Comparison of ENCODE assay signal across 18 mouse cellular contexts in the genomic region with DNA sequence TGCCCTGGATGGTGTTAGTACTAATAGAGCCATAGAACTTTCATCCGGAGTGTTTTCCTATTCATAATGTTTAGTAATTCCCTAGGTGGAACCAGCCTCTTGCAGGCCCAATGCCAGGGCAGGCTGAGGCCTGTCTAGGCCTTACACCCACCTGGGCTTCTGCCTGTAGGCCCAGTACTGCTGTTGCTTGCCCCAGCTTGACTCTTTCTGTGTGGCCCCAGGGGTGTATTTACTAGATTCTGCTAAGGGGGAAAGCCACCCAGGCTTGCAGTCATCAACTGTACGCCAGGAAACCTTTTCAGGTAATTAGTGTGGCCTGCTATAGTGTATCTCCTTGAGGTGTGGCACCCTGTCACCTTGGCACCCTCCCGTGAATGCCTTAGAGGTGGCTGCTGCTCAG.
A peak's percentile ranks its signal among the peaks of the same experiment; 100 is the strongest.
DNase-seq lines count a peak whose midpoint lies in the region; ATAC-seq and TF ChIP-seq lines count a peak whose summit lies in the region.
"Had no signal": no experiment of that assay in that cellular context is flagged by ENCODE, and none has a peak within 500 bp of the region (broad histone marks: within the 10 kb centered on the region; RNA-seq: fewer than 3 reads in every experiment).

No protein-coding gene starts in this region.

- no peak overlapping the region for H3K9ac ChIP-seq in embryonic facial prominence, embryonic 13.5 days
- no peak overlapping the region for H3K9ac ChIP-seq in embryonic facial prominence, embryonic 14.5 days (ENCODE audit: low read depth, low read length)
- no peak overlapping the region for H3K9ac ChIP-seq in stomach, postnatal 0 days (ENCODE audit: low read length)
- H3K9ac ChIP-seq: forebrain, embryonic 13.5 days; forebrain, postnatal 0 days; hindbrain, embryonic 12.5 days had no signal

- TF ChIP-seq CTCF in stomach, postnatal 0 days (IDR thresholded peaks at IDR 0.05; ENCODE audit: low read depth), result no peak

- TF ChIP-seq EP300 in stomach, postnatal 0 days (optimal IDR thresholded peaks at IDR 0.05), result peak; percentile 66

- H3K4me3 ChIP-seq in embryonic facial prominence, embryonic 13.5 days, result no peak overlapping the region
- no peak overlapping the region for H3K4me3 ChIP-seq in embryonic facial prominence, embryonic 10.5 days
- H3K4me3 ChIP-seq in embryonic facial prominence, embryonic 14.5 days (ENCODE audit: low read depth, low read length), result no peak overlapping the region
- H3K4me3 ChIP-seq in stomach, postnatal 0 days (ENCODE audit: low read depth, low read length), result no peak overlapping the region
- H3K4me3 ChIP-seq: forebrain, embryonic 13.5 days; hindbrain, embryonic 12.5 days had no signal

- H3K9me3 ChIP-seq in embryonic facial prominence, embryonic 13.5 days, result no peaks in the 10 kb centered on the region
- no peaks in the 10 kb centered on the region for H3K9me3 ChIP-seq in embryonic facial prominence, embryonic 10.5 days
- H3K9me3 ChIP-seq in embryonic facial prominence, embryonic 14.5 days (ENCODE audit: control insufficient read depth, low read length), result no peaks in the 10 kb centered on the region
- no peaks in the 10 kb centered on the region for H3K9me3 ChIP-seq in stomach, postnatal 0 days (ENCODE audit: control insufficient read depth, low read length)
- H3K9me3 ChIP-seq: forebrain, embryonic 13.5 days; hindbrain, embryonic 12.5 days had no signal

- no peak overlapping the region for H3K27ac ChIP-seq in embryonic facial prominence, embryonic 13.5 days
- no peak overlapping the region for H3K27ac ChIP-seq in embryonic facial prominence, embryonic 10.5 days (replicated peaks)
- H3K27ac ChIP-seq in embryonic facial prominence, embryonic 14.5 days (replicated peaks; ENCODE audit: low read depth, low read length), result no peak overlapping the region
- H3K27ac ChIP-seq in stomach, postnatal 0 days (replicated peaks), result no peak overlapping the region
- H3K27ac ChIP-seq: forebrain, embryonic 13.5 days; hindbrain, embryonic 12.5 days had no signal

- ATAC-seq in embryonic facial prominence, embryonic 13.5 days (ENCODE audit: insufficient number of reproducible peaks, insufficient read depth, low FRiP score, low TSS enrichment, low read depth), result peak; percentile 82
- ATAC-seq in embryonic facial prominence, embryonic 14.5 days (ENCODE audit: low read depth), result peak; percentile 85; the same call in 1 of the 2 replicates
- peak; percentile 38; the same call in 1 of the 2 replicates for ATAC-seq in stomach, postnatal 0 days (ENCODE audit: low FRiP score, low TSS enrichment)
- ATAC-seq: forebrain, embryonic 13.5 days; forebrain, postnatal 0 days; hindbrain, embryonic 16.5 days had no signal

- intact Hi-C loops in left cerebral cortex, postnatal 10 days (cut with DNase I), result no loop called here

- peaks cover 11% of the 10 kb centered on the region for H3K4me1 ChIP-seq in embryonic facial prominence, embryonic 13.5 days
- H3K4me1 ChIP-seq in embryonic facial prominence, embryonic 10.5 days, result 0 out of 2 replicates have a peak, but pooled peaks cover 3% of the 10 kb centered on the region
- 0 out of 2 replicates have a peak, but pooled peaks cover 4% of the 10 kb centered on the region for H3K4me1 ChIP-seq in embryonic facial prominence, embryonic 14.5 days (ENCODE audit: control insufficient read depth, insufficient read depth, low read length)
- H3K4me1 ChIP-seq in stomach, postnatal 0 days (replicated peaks; ENCODE audit: control insufficient read depth, insufficient read depth), result no peaks in the 10 kb centered on the region

- no peak for DNase-seq in embryonic facial prominence, embryonic 10.5 days (ENCODE audit: low spot score)
- peak; percentile 78 for DNase-seq in embryonic facial prominence, embryonic 14.5 days (ENCODE audit: low spot score)
- DNase-seq in gonadal fat pad, adult 2 months (ENCODE audit: low read depth), result peak; percentile 88
- DNase-seq in stomach, postnatal 0 days (ENCODE audit: low spot score), result no peak
- DNase-seq in left cerebral cortex, postnatal 10 days (ENCODE audit: extremely low spot score in 1 of 2, low spot score in 2 of 2), result no peak
- no peak for DNase-seq in retina, embryonic 14.5 days (ENCODE audit: low spot score)
- DNase-seq: adrenal gland, postnatal 14 days; cerebellum, adult 18-20 months; cerebellum, adult 9-11 months; cerebellum, postnatal 36 days; forebrain, postnatal 0 days; gastrocnemius, postnatal 14 days; heart, postnatal 10 days; heart, postnatal 4 days had no signal

- H3K4me2 ChIP-seq in embryonic facial prominence, embryonic 13.5 days, result no peak overlapping the region
- no peak overlapping the region for H3K4me2 ChIP-seq in embryonic facial prominence, embryonic 14.5 days (ENCODE audit: low read depth, low read length)
- H3K4me2 ChIP-seq in stomach, postnatal 0 days (replicated peaks; ENCODE audit: low read depth), result no peak overlapping the region
- H3K4me2 ChIP-seq: forebrain, embryonic 13.5 days; hindbrain, embryonic 12.5 days had no signal

- 78% methylated on average over 3 of the region's 3 CpGs for WGBS in embryonic facial prominence, embryonic 13.5 days
- 85% methylated on average over 3 of the region's 3 CpGs for WGBS in embryonic facial prominence, embryonic 10.5 days
- WGBS in embryonic facial prominence, embryonic 14.5 days, result 83% methylated on average over 3 of the region's 3 CpGs
- WGBS in stomach, postnatal 0 days, result 82% methylated on average over 3 of the region's 3 CpGs

- no peaks in the 10 kb centered on the region for H3K27me3 ChIP-seq in embryonic facial prominence, embryonic 13.5 days
- no peaks in the 10 kb centered on the region for H3K27me3 ChIP-seq in embryonic facial prominence, embryonic 10.5 days (replicated peaks; ENCODE audit: low read depth, poor library complexity, severe bottlenecking)
- no peaks in the 10 kb centered on the region for H3K27me3 ChIP-seq in embryonic facial prominence, embryonic 14.5 days (replicated peaks; ENCODE audit: control insufficient read depth, insufficient read depth, low read length)
- H3K27me3 ChIP-seq in stomach, postnatal 0 days (ENCODE audit: control insufficient read depth, insufficient read depth, low read length), result no peaks in the 10 kb centered on the region
- H3K27me3 ChIP-seq: forebrain, embryonic 13.5 days; hindbrain, embryonic 12.5 days had no signal

- no peaks in the 10 kb centered on the region for H3K36me3 ChIP-seq in embryonic facial prominence, embryonic 13.5 days
- H3K36me3 ChIP-seq in embryonic facial prominence, embryonic 10.5 days (replicated peaks), result no peaks in the 10 kb centered on the region; the same call in 1 of the 2 replicates
- H3K36me3 ChIP-seq in embryonic facial prominence, embryonic 14.5 days (ENCODE audit: control insufficient read depth, insufficient read depth, low read length), result no peaks in the 10 kb centered on the region
- H3K36me3 ChIP-seq in stomach, postnatal 0 days (ENCODE audit: control insufficient read depth, insufficient read depth, low read length), result no peaks in the 10 kb centered on the region
- H3K36me3 ChIP-seq: hindbrain, embryonic 12.5 days had no signal

Comparison
In these comparisons a context has a peak if more than half of its experiments do, and no peak if none do; other contexts are left out.
1. DNase-seq: peak in embryonic facial prominence, embryonic 14.5 days (single experiment) and gonadal fat pad, adult 2 months (single experiment); none in embryonic facial prominence, embryonic 10.5 days (single experiment), stomach, postnatal 0 days (single experiment), left cerebral cortex, postnatal 10 days (0 of 2) and retina, embryonic 14.5 days (single experiment).
2. Peak in every context shown above with its lines, with median percentiles within 50 percentile points of each other: ATAC-seq.